Mouse (Mus musculus) neural tube, embryonic 10.5 days (tissue): ENCODE data around the gene Yipf3.

ENCODE experiments used
- DNase-seq: peaks from one replicate; pipeline ENCODE4 v3.0.0-alpha.2; 2017; ENCODE audit warnings: low spot score; ENCODE audit errors: extremely low spot score

The Yipf3 gene

GRCm38 (mm10) chr17:46283140-46283539 is 35.3 kb downstream of the Yipf3 start:
- DNase-seq = no peak

- DNase-seq = no peak
Observed at GRCm38 (mm10) chr17:46283911-46284310, 36.0 kb downstream of the Yipf3 start.

GRCm38 (mm10) chr17:46284653-46285052 is 36.8 kb downstream of the Yipf3 start:
- peak; percentile 40 for DNase-seq

GRCm38 (mm10) chr17:46285407-46285806 is 37.5 kb downstream of the Yipf3 start:
- DNase-seq = no peak

- DNase-seq = peak; percentile 37
Observed at GRCm38 (mm10) chr17:46287678-46288095, 39.8 kb downstream of the Yipf3 start.

GRCm38 (mm10) chr17:46296601-46297000 is 48.7 kb downstream of the Yipf3 start:
- DNase-seq = no peak

GRCm38 (mm10) chr17:46297028-46297363 is 49.1 kb downstream of the Yipf3 start:
- DNase-seq = no peak

- peak; percentile 59 for DNase-seq
Observed at GRCm38 (mm10) chr17:46297364-46298219, 49.7 kb downstream of the Yipf3 start, which contains the start of gene Dlk2. Gene Dlk2, plus strand, starts transcription at chr17:46297421.

- DNase-seq = peak; percentile 94
Observed at GRCm38 (mm10) chr17:46298220-46298913, 50.5 kb downstream of the Yipf3 start.

GRCm38 (mm10) chr17:46301892-46302291 is 54.0 kb downstream of the Yipf3 start:
- no peak for DNase-seq
